Mouse (Mus musculus) heart, postnatal 36 days (tissue): ENCODE measurements around the gene Dpm2. TPM values are rescaled to one million over a fixed set of nuclear protein-coding genes. Genes with fewer than 3 reads are reported as not detected.
A peak's percentile ranks its signal among the peaks of the same experiment; 100 is the strongest.

Experiments used
- DNase-seq, 2 experiments: peaks; one replicate each; pipeline ENCODE4 v3.0.0; 2021 to 2022
- intact Hi-C: fragments of 180-260 bp; cut with DNase I; formaldehyde crosslinking; loops from one replicate; pipeline ENCODE4 v1.15.1; 2025
- total RNA-seq, 2 experiments: library from RNA; stranded (reverse); gene quantifications; 2 replicates each; pipeline ENCODE4 v1.2.3; 2021

The Dpm2 gene
- total RNA-seq, 2 experiments from 2014 or later: 17.9 to 21.3 TPM

- peak; percentile 46 to 66 for DNase-seq
- intact Hi-C loops: no loop called here
Measured at GRCm38 (mm10) chr2:32607262-32607947, 36.7 kb downstream of the Dpm2 start.

- intact Hi-C loops: no loop called here
- DNase-seq: peak; percentile 76 to 86
Measured at GRCm38 (mm10) chr2:32608141-32608777, 37.6 kb downstream of the Dpm2 start.

DNA sequence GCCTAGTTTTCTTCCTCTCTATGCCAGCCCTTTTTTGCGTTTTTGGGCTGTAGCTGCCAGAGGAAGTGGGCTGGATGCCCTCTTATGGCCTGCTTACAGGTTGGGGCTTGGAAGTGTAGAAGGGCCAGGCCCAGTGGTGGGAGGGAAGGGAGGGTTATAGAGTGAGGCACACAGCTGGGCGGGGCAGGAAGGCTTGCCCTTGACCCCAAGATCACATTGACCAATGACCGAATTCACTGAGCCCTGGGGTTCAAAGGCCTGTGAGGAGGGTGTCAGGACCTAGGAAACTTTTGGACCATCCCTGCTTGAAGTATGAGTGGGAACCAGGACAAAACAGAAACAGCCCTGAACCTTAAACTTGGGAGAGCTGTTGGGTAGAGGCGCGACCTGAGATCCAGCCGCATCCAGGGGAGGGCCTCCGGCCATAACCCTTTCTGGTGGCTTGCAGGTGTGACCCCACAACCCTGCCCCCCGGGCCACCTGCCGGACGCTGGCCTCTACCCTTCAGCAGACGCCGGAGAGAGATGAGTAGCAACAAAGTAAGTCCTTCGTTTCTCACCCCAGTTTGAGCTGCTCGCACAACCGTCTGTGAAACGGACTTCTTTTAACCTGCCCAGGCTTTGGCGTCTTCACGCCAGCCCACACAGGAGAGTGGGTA, 38.2 kb downstream of the Dpm2 start:
- intact Hi-C loops: no loop called here
- DNase-seq: no peak

DNA sequence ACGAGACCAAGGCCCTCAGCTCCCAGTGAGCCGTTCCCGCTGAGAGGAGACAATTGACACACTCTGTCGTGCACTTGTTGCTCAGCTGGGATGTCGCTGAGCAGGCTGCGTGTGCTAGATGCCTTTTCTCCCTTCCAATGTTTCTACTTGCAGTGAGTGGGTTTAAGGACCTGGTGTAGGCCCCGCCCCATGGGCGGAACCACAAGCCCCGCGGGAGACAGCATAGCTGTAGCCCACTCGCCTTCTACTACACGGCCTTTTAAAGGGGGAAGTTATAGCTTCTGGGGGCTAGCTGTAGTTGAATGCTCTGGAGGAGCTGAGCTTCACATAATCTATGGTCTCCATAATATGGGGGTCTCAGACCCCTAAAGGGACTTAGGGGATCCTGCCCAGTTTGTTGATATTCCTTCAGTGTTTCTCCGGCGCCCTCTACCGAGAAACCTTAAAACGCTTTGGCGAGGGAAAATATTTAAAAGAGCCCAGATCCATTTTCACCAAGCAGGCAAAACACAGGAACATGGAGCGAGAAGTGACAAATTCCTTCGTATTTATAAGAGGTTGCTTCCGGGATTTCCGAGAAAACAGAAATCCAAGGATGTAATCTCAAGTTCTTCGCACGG, 40.1 kb downstream of the Dpm2 start:
- DNase-seq: peak; percentile 60 to 72
- intact Hi-C loops: no loop called here

GRCm38 (mm10) chr2:32612274-32612673, 41.6 kb downstream of the Dpm2 start:
- DNase-seq: no peak
- intact Hi-C loops: no loop called here

DNA sequence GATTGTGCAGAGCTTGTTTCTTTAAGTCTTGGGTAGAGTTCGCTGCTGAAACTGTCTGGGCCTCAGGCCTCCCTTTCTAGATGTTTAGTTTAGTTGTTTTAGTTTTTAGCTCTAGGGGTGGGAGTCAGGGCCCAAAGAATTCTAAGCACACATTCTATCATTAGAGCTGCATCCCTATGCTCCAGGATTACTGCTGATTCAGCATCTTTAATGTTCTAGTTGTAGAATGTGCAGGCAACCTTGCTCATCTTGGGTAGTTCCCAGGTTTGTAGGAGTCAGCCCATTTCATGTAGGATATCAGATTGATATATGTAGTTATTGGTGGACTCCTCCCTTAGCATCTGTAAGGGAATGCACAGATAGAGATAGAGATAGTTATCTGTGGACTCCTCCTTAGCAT, 46.5 kb downstream of the Dpm2 start:
- intact Hi-C loops: loop anchor here (5.0 kb wide), 1 partner anchor 35 kb away; no protein-coding TSS in a partner anchor
- DNase-seq: no peak

- intact Hi-C loops: loop anchor here (5.0 kb wide), 1 partner anchor 35 kb away; no protein-coding TSS in a partner anchor
Measured at GRCm38 (mm10) chr2:32617601-32618000, 46.9 kb downstream of the Dpm2 start.

GRCm38 (mm10) chr2:32618051-32618450, 47.4 kb downstream of the Dpm2 start:
- intact Hi-C loops: loop anchor here (5.0 kb wide), 1 partner anchor 36 kb away; no protein-coding TSS in a partner anchor
- DNase-seq: no peak

More at GRCm38 (mm10) chr2:32617601-32618000, 46.9 kb downstream of the Dpm2 start:
- DNase-seq: no peak

GRCm38 (mm10) chr2:32620682-32621516, 50.2 kb downstream of the Dpm2 start:
- intact Hi-C loops: loop anchor here (10.0 kb wide), 1 partner anchor 234 kb away; no protein-coding TSS in a partner anchor
- peak; percentile 72 to 74 for DNase-seq

DNA sequence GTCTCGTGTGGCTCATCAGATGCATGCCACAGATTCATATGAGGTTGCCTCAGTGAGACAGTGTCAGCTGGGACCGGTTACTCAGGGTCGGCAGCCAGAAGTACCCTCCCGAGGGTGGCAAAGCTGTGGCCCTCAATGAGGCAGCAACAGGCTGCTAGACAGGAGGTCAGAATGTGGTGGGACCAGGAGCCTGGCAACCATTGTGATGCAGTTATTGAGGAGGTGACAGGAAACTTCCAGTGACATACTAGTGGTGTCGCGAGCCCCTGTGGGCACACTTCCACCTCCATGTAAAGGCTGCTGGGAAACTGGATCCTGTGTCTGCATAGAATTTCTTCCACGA, 50.8 kb downstream of the Dpm2 start, which contains the start of gene Ak1:
TSS of gene Ak1 (plus strand) at position 242 of the 343 bp plus-strand sequence.
- no peak for DNase-seq
- intact Hi-C loops: loop anchor here (10.0 kb wide), 1 partner anchor 233 kb away; no protein-coding TSS in a partner anchor

Other genes with a start within 250 kb of the Dpm2 start
- 10 to 100 TPM; 25.0 to 33.3 TPM for gene Ciz1, start 218.5 kb upstream of the Dpm2 start, total RNA-seq
- gene Dnm1, start 217.5 kb upstream of the Dpm2 start, total RNA-seq: 1 to 10 TPM; 4.0 TPM
- 10 to 100 TPM; 43.9 to 44.3 TPM for gene 1110008P14Rik, start 188.9 kb upstream of the Dpm2 start, total RNA-seq
- 1 to 10 TPM; 3.1 to 7.0 TPM for gene Lcn2, start 182.6 kb upstream of the Dpm2 start, total RNA-seq
- 10 to 100 TPM; 69.9 to 70.6 TPM for gene Ptges2, start 175.0 kb upstream of the Dpm2 start, total RNA-seq
- 1 to 10 TPM; 3.1 to 3.8 TPM for gene Naif1, start 120.4 kb upstream of the Dpm2 start, total RNA-seq
- gene Slc25a25, start 119.4 kb upstream of the Dpm2 start, total RNA-seq: 10 to 100 TPM in 1 of 2 experiments, 1 to 10 TPM in 1; 4.8 to 12.4 TPM
- gene Fam102a, start 35.5 kb upstream of the Dpm2 start, total RNA-seq: 10 to 100 TPM in 1 of 2 experiments, 1 to 10 TPM in 1; 8.9 to 10.6 TPM
- under 1 TPM in 1 of 2 experiments, not detected in 1; 0.43 TPM for gene Pip5kl1, start 3.9 kb downstream of the Dpm2 start, total RNA-seq
- not detected for gene 9430097D07Rik, start 4.8 kb downstream of the Dpm2 start, total RNA-seq
- gene St6galnac4, start 16.2 kb downstream of the Dpm2 start, total RNA-seq: 10 to 100 TPM; 18.7 to 21.7 TPM
- 100 to 1,000 TPM; 108 to 116 TPM for gene St6galnac6, start 28.9 kb downstream of the Dpm2 start, total RNA-seq
- 100 to 1,000 TPM; 631 to 727 TPM for gene Ak1, start 50.9 kb downstream of the Dpm2 start, total RNA-seq
- gene Eng, start 75.7 kb downstream of the Dpm2 start, total RNA-seq: 100 to 1,000 TPM; 123 to 136 TPM
- 1 to 10 TPM; 5.0 to 6.6 TPM for gene Fpgs, start 133.3 kb downstream of the Dpm2 start, total RNA-seq
- gene Cdk9, start 142.2 kb downstream of the Dpm2 start, total RNA-seq: 10 to 100 TPM; 24.6 to 26.6 TPM
- gene Sh2d3c, start 150.2 kb downstream of the Dpm2 start, total RNA-seq: 10 to 100 TPM; 26.8 to 28.1 TPM
- not detected for gene 6330409D20Rik, start 170.2 kb downstream of the Dpm2 start, total RNA-seq
- 1 to 10 TPM; 6.8 to 9.6 TPM for gene Tor2a, start 186.4 kb downstream of the Dpm2 start, total RNA-seq
- gene Ttc16, start 204.8 kb downstream of the Dpm2 start, total RNA-seq: under 1 TPM; 0.08 to 0.14 TPM
- gene Ptrh1, start 204.9 kb downstream of the Dpm2 start, total RNA-seq: 1 to 10 TPM; 3.7 to 3.8 TPM
- not detected for gene Cfap157, start 213.6 kb downstream of the Dpm2 start, total RNA-seq